Mouse (Mus musculus) frontal cortex, postnatal 14 days (tissue): ENCODE results near the gene Khdrbs1.
A peak's percentile ranks its signal among the peaks of the same experiment; 100 is the strongest.
"Not testable (repeated sequence)": the region's sequence is repeated elsewhere in the genome, so short reads cannot be mapped to it uniquely, and the experiment has no call there.

Source experiments
- DNase-seq, 2 experiments: peaks; one replicate each; pipeline ENCODE4 v3.0.0; 2022; ENCODE audit warnings: low spot score in 2 of 2

The Khdrbs1 gene

DNA sequence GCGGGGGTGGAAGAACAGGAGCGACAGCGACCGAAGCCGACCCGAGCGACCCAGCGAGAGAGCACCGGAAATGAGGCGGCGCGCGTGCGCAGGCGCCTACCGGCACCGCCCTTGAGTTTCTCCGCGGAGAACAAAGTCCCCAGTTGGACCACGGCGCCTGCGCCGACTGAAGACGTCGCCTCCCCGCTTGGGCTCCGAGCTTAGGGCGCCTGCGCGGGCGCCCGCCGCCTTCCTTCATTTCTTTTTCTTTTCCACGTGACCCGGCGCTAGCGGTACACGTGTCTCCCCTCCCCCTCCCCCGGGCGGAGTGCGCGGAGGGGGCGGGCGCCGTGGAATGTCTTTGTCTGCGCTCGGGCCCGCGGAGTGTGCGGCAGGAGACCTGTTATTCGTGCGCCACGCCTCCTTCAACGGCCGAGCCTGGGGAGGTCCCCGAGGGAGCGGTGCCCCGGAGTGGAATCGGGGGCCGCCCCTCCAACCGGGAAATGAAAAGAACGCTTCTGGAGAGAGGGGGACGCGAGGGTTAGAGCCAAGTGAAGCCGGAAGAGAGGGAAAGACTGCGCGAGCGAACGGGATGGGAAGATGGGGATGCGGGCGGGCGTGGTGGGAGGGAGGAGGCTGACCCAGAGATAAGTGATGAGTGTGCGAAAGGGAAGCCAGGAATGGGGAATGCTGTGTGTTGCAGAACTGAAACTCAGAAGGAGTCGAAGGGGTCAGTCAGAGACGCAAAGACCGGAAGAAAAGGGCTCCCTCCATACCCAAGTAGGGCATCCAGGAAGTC is at the start of gene Khdrbs1:
Gene Khdrbs1 (minus strand): TSS at position 72 of the 778 bp plus-strand sequence.
- DNase-seq: peak; percentile 92

DNA sequence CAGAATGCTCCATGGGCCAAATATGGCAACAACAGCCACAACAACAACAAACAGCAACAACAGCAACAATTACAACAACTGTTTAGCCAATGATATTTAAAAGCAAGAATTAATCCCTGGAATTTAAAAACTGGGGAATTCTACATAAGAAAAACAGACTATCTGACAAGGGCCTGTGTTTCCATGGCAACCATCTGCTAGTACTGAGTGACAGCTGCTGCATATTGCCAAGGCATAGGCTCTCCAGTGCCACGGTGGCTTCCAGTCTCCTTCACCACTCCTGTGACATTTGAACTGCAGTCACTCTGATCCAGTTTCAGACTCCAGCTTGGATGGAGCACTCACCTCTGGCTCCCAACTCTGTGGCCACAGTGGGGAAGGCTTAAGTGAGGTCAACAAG is 49.3 kb upstream of the Khdrbs1 start:
- DNase-seq: no peak

DNA sequence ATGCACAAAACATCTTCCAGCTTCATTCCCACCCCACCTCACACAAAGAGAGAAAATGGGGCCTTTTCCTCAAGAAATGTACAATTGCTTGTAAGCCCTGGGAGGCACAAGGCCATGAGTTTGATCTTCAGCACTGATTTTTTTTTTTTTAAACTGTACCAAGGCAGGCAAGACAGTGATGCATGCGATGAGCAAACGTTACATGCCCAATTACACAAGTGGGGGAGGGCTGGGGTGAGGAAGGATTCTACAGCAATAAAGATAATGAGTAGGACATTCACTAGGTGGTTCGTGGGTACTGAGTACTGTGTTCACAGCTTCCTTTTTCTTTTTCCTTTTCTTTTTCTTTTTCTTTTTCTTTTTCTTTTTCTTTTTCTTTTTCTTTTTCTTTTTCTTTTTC is 48.4 kb upstream of the Khdrbs1 start:
- DNase-seq: no peak

DNA sequence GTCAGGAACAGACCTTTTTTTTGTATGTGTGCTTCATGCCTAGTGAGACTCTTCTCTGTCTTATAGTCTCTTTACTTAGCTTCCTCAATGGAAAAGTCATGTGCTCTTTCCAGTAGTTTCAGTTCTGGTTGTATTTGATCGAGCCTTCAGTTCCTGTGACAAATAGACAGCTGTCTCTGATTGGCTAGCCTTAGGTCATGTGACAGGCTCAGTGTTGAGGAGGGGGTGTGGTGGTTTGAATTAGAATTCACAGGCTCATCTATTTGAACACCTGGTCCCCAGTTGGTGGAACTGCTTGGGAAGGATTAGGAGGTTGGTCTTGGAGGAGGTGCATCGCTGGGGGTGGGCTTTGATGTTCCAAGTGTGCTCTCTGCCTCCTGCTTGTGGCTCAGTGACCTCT is 47.5 kb upstream of the Khdrbs1 start:
- DNase-seq: no peak

GRCm38 (mm10) chr4:129788693-129789092 is 46.6 kb upstream of the Khdrbs1 start:
- no peak for DNase-seq

DNA sequence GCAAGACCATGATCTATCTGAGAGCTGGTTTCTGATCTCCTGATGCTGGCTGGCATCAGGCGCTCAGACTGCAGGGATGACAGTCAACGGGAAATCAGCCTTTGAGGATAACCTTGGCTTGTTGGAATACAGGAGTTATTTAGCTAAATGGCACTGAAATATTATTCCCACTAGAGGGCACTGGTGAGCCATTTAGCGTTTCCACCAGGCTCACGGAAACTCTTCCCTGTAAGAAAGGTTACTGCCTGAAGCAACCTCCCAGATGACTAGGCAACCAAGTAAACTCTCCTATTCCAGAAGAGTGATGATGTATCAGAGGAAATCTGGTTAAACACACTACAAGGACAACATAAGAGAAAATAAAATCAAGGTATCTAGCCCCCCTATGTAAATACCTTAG is 43.1 kb upstream of the Khdrbs1 start:
- DNase-seq: peak in 1 of 2 experiments; percentile 64

DNA sequence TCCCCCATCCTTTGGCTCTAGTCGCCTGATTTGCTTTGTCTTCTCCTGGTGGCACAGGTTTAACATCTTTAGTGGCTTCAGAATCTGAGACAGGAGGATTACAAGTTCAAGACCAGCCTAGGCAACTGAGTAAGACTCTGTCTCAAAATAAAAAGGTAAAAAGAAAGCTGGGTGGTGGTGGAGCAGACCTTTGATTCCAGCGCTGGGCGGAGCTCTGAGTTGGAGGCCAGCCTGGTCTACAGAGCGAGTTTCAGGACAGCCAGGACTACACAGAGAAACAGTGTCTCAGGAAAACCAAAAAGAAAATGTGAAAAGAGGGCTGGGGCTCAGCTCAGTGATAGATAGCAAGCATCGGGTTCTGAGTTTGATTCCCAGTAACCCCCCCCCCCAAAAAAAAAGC is 41.4 kb upstream of the Khdrbs1 start:
- DNase-seq: no peak

DNA sequence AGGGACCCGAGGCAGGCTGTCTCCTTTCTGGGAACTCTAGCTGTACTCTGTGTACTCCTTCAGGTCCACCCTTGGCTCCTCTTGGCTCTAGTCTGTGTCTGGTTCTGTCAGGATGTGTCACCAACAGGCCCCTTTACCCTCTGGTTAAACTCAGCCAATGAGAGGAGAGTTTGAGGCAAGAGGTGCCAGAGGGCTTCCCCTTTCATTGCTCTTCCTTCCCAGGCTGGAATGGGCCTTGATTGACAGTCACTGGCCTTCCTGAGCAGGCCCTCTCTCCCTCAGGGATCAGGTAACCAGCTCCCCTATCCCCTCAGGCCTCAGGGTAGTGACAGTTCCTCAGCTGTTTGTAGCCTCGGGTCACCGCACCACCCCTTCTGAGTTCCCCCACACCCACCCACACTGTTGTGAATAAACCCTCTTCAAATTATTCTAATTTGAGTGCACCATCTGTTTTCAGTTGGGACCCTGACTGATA is 40.8 kb upstream of the Khdrbs1 start:
- no peak for DNase-seq

GRCm38 (mm10) chr4:129781881-129782675 is 40.0 kb upstream of the Khdrbs1 start:
- DNase-seq: peak in 1 of 2 experiments; percentile 32

GRCm38 (mm10) chr4:129771672-129772521 is 29.8 kb upstream of the Khdrbs1 start:
- DNase-seq: no peak

DNA sequence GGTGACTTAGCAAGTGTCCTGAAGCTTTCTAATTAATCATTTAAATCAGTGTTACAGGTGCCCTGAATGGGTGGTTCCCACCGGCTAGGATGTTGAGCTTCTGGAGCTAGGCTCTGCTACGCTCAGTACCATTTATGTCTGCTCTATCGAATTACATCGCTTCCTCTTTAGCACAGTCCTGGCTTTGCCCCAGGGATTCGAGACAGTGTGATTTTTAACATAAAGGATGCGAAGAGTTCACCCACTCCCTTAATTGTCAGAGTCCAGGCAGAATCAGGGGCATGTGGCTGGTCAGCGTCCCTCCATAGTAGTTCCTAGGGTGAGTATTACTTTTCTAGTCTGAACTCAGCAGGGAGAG is 29.2 kb upstream of the Khdrbs1 start:
- no peak for DNase-seq

- DNase-seq: no peak
Observed at GRCm38 (mm10) chr4:129770600-129770999, 28.5 kb upstream of the Khdrbs1 start.

GRCm38 (mm10) chr4:129768742-129769141 is 26.6 kb upstream of the Khdrbs1 start:
- not testable (repeated sequence) for DNase-seq

DNA sequence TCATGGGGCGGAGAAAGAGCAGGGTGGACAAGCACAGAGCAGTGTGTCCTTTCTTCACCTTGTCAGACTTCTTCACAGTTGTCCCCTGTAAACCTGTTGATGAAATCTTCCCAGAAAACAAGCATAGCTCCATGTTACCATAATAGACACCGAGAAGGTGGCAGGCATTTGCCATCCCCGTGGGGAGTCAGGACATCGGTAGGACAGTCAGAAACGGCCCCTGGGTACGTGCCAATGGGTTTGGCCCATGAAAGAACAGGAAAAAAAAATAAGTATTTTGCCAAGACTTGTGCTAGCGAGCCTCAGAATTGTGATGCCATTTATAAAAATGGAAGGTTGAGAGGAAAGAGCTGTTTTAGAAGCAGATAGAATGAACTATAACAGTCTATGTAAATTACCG is 25.7 kb upstream of the Khdrbs1 start:
- DNase-seq: no peak

- no peak for DNase-seq
Observed at GRCm38 (mm10) chr4:129765351-129765750, 23.2 kb upstream of the Khdrbs1 start.

- not testable (repeated sequence) for DNase-seq
Observed at GRCm38 (mm10) chr4:129762496-129762895, 20.4 kb upstream of the Khdrbs1 start.

GRCm38 (mm10) chr4:129761606-129762005 is 19.5 kb upstream of the Khdrbs1 start:
- no peak for DNase-seq

- DNase-seq: no peak
Observed at GRCm38 (mm10) chr4:129755455-129755854, 13.4 kb upstream of the Khdrbs1 start.

- no peak for DNase-seq
Observed at GRCm38 (mm10) chr4:129754742-129755141, 12.6 kb upstream of the Khdrbs1 start.

GRCm38 (mm10) chr4:129750430-129750829 is 8.3 kb upstream of the Khdrbs1 start:
- no peak for DNase-seq

DNA sequence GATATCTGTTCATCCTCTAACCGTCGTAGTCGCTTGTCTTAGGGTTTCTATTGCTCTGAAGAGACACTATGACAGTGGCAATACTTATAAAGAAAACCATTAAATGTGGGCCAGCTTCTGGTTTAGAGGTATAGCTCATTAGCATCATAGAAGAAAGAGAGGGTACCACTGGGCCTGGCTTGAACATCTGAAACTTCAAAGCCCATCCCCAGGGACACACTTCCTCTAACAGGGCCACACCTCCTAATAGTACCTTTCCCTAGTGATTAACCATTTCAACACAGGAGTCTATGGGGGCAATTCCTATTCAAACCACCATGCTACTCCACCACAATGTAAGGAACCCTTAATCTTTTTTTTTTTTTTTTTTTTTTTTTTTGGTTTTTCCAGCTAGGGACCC is 4.5 kb upstream of the Khdrbs1 start:
- DNase-seq: no peak

DNA sequence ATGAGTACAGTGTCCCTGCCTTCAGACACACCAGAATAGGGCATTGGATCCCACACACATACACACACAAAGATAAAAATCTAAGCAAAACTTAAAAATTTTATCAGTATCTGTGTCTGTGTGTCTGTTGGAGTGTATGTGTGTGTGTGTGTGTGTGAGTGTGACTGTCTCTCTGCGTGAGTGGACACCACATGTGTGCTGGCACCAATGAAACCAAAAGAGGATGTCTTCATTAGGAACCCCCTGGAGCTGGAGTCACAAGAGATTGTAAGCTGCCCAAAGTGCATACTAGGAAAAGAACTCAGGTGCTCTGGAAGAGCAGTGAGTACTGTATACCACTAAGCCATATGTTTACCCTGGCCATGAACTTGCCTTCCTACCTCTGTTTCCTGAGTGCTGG is 4.0 kb upstream of the Khdrbs1 start:
- DNase-seq: no peak
